Mouse (Mus musculus): ENCODE measurements around the gene Hscb. TPM values are rescaled to one million over a fixed set of nuclear protein-coding genes. Genes with fewer than 3 reads are reported as not detected.
"Not testable (repeated sequence)": the region's sequence is repeated elsewhere in the genome, so short reads cannot be mapped to it uniquely, and the experiment has no call there.

Gene Hscb
- total RNA-seq, 2 experiments from 2014 or later = 12.3 to 14.1 TPM

DNA sequence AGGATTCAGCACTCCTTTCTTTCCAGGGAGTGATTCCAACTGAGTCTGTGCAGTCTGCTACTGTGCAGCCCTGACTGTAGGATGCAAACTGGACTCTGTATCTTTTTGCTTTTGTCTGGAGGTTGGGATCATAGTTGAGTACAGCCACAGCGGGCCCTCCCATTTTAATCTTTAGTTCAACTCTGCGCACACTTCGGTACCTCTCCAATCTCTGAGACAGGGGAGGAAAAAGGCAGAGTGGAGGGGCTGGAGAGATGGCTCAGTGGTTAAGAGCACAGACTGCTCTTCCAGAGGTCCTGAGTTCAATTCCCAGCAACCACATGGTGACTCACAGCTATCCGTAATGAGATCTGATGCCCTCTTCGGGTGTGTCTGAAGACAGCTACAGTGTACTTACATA is 1.6 kb downstream of the Hscb start:
- DNase-seq = not testable (repeated sequence)
- intact Hi-C loops (cut with DNase I) = loop anchor here (5.0 kb wide), 2 partner anchors 51 to 419 kb away; no protein-coding TSS in a partner anchor

DNA sequence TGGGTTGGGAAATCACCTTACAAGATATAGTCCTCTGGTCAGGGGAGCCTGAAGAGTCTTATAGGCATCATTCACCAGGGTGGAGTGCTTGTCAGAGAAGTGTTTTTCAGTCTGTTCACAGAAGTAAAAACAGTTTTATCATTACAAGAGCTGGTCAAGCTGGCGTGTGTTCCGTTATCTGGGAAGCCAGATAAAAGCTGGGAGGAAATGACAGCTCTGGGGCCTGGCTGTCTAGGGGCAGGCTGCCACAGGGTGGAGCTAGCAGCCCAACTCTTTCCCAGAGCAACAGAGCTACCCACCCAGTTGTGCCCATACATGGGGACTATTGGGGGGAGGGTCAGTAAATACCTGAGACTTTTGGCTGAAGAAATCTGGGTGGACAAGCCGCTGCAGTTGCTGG is 3.6 kb downstream of the Hscb start:
- DNase-seq = peak in 1 of 2 experiments; percentile 35
- intact Hi-C loops (cut with DNase I) = loop anchor here (5.0 kb wide), 2 partner anchors 49 to 421 kb away; no protein-coding TSS in a partner anchor

DNA sequence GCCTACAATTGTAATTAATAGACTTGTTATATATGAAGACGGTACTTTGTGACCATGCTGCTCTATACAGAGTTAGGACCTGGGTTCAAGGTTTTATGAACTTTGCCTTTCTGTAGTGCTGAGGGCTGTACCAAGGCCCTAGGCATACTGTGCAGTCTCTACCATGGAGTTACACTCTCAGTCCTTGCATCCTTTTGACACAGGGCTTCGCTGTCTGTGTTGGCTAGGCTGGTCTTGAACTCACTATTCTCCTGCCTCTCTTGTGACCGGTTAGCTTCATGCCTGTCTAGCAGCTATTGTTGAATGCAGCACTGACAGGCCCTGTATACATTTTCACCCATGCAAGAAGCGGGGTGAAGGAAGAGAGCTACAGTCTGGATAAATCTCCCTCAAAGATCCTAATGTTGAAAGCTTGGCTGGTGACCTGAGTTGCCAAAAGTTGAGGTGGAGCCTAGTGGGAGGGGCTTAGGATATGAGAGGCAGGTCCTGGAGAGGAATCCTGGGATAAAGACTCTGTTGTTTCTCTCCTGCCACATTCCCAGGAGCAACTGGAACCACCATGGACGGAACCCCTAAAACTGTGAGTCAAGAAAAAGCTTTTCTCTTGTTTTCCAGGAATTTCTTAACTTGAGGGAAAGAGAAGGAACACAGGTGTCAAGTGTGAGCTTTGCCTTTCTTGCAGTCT is 8.4 kb downstream of the Hscb start:
- no peak for DNase-seq
- intact Hi-C loops (cut with DNase I) = no loop called here

DNA sequence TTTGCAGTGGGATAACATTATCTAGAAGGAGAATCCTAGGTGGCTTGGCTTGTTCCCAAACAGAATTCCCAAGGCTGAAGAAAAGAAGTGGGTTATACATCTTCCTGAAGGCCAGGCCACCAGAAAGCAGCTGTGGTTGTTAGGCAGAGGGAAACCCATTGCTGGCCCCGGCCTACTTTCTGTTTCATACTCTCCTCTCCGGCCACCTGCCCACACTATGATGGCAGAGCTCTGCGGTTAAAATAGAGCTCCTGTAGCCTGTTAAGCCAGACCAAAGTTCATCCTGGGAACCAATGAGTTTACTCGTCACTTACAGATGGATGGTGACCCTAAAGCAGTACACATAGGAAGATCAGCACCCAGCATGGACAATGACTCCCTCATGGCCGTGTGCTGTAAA is 12.0 kb downstream of the Hscb start:
- no peak for DNase-seq
- intact Hi-C loops (cut with DNase I) = no loop called here

DNA sequence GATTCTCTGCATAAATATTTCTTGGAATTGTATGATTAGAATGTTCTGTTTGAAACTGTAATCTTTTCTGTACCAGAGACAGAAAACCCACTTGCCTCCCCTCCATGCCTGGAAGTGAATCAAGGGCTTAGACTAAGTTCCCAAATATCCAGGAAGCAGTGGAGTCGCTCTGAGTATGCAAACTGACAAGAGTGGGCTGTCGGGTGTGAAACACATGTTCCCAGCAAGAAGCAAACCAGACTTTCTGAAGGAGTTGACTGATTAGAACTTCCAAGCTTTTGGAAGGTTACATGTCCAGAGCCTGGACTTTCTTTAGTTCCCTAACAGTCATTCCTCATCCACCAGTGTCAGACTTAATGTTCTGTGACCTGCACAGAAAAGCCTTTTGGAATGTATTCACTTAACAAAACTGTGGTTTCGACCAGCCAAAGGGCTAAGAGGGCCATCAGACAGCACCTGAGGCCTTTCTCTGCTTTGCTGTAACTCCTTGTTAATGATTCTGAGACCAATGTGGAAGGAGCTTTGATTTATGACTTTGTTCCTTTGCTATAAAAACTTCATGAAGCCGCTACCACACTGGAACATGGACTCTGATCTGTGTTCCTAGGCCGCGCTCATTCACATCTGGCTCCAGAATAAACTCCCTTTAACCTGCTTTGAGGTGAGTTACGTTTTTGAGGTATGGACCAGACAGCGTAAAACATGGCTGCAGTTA is 12.6 kb downstream of the Hscb start:
- DNase-seq = no peak
- intact Hi-C loops (cut with DNase I) = no loop called here

DNA sequence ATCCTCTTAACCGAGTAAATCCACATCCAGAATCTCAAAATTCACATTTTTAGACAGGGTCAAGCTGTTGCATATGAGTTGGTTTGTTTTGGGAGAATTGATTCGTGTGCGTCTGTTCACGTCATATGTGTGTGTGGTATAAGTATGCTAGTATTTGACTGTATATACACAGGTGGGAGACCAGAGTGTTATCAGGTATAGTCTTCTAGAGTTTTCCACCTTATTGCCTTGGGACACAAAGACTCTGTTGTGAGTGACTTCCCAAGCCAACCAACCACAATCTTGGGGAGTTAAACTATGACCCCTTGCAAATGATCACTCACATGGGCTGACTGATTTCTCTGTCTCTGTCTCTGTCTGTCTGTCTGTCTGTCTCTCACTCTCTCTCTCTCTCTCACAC is 15.2 kb downstream of the Hscb start:
- intact Hi-C loops (cut with DNase I) = no loop called here
- no peak for DNase-seq

DNA sequence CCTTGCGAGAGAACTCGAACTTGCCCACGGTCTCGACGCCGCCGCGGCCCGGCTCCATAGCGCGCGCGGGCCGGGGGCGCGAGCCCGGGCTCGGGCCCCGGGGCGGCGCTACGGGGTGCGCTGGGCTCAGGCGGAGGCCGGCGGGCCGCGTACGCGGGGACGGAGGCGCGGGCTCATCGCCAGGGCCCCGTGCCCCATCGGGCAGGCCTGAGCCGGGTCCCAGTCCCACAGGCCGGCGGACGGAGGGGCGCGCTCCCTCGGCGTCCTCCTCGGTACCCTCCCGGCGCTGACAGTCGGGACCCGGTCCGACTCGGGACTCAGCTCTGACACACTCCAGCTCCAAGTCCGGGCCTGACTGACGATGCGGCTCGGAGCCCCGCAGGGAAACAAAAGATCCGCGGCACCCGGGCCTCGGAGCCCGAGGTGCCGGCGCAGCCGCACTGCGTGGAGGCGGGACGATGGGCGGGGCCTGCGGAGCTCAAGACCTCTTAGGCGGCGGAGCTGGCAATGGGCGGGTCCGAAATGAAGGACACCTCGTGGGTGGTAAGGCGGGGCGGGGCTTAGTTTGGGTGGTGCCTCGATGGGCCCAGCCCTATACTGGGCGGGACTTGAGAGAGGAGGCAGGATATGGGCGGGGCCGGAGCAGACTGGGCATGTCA is 29.8 kb downstream of the Hscb start, which contains the start of gene Ulk1:
Gene Ulk1, minus strand, starts transcription at position 431 of the 659 bp plus-strand sequence.
- peak; percentile 99 to 100 for DNase-seq
- intact Hi-C loops (cut with DNase I) = loop anchor here (5.0 kb wide), 1 partner anchor 37 kb away; the partner anchor contains the start of gene Ep400

DNA sequence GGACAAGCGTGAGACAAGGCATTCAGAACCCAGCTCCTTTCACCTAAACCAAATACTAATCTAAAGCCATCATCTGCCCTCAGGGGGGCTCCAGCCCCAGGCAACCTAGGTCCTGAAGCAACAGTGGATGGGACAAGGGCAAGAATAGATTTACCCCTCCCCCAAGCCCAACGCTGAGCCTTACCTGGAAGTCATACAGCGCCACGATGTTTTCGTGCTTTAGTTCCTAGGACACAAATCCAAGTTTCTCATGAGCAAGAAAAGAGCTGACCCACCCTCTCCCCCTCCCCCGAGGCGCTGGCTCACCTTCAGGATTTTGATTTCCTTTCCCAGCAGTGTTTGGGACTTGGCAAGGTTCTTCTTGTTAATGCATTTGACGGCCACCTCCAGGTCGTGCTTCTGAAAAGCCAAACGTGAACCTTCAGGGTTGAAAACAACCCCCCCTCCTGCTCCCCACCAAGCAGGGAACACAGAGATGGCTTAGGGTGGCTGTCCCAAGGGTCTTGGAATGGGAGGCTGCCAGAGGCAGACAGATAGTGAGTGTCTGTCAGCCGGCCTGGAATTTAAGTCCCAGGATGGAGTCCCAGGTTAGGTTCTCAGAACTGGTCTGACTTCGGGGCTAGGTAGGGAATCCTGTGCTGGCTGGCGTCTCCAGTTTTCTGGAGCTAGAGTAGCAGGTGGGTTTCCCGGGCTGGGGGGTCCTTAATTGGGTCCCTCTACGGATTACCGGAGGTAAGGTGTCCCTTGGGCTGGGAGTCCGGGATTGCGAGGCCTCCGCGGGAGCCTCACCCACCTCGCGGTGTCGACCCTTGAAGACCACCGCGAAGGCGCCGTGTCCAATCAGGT is 30.5 kb downstream of the Hscb start:
- DNase-seq = peak in 1 of 2 experiments; percentile 49
- intact Hi-C loops (cut with DNase I) = loop anchor here (5.0 kb wide), 1 partner anchor 37 kb away; the partner anchor contains the start of gene Ep400

DNA sequence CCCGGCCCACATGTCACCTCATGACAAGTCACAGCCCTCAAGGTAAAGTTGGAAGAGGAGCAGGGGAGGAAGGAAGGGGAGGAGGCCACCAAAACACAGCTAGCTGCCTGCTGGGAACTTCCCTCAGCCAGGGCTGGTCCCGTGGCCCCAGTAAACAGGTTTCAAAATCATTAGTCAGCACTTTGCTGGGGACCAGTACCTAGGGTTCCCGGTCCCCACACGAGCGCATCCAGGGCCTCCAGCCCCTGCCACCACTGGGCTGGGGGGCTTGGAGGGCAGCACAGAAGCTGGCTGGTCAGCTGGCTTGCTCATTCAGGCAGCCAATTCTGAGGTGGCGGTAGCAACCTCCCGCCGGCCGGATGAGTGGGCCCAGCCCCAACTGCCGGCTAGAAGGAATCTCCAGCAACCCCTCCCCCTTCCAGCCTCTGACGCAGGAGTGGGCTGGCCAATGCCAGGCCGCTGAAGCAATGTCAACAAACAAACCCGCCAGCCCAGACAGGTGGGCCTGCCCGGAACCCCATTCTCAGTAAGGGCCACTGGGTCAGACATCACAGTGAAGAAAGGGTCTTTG is 31.4 kb downstream of the Hscb start:
- intact Hi-C loops (cut with DNase I) = loop anchor here (5.0 kb wide), 1 partner anchor 36 kb away; the partner anchor contains the start of gene Ep400
- peak; percentile 83 to 87 for DNase-seq

DNA sequence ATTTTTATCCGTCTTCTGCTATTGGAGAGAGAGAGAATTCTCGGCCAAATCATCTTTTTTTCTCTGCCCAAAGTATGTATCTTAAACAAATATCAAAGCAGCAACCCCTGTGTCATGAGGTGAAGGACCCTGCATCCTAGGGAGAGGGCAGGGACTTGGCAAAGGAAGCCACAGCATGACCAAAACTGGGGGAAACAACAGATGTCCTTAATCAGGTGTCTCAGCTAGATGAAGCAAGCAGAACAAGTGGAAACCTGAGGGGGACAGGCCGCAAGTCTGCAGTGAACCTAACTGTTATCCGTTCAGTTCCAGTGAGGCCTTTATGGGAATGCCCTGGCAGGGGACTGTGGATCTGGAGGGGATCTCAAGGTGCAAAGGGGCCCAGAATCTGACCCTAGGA is 32.1 kb downstream of the Hscb start:
- no peak for DNase-seq
- intact Hi-C loops (cut with DNase I) = loop anchor here (5.0 kb wide), 1 partner anchor 35 kb away; the partner anchor contains the start of gene Ep400

DNA sequence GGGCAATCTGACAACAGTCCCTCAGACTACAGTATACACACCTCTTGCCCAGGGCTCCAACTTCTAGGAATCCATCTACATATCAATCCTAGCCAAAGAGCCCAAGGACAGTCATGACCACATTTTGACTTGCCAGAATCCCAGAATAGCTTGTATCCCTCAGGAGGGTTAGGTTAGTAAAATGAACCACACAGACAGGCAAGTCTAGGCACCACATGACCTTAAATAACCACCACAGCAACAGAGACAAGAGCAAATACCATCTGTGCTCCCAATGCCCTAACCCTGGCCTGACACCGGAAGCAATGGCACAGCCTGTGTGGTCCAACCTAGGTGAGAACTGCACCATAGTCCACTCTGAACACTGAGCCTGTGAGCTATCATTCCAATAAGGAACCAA is 32.9 kb downstream of the Hscb start:
- DNase-seq = no peak
- intact Hi-C loops (cut with DNase I) = loop anchor here (5.0 kb wide), 1 partner anchor 34 kb away; the partner anchor contains the start of gene Ep400

DNA sequence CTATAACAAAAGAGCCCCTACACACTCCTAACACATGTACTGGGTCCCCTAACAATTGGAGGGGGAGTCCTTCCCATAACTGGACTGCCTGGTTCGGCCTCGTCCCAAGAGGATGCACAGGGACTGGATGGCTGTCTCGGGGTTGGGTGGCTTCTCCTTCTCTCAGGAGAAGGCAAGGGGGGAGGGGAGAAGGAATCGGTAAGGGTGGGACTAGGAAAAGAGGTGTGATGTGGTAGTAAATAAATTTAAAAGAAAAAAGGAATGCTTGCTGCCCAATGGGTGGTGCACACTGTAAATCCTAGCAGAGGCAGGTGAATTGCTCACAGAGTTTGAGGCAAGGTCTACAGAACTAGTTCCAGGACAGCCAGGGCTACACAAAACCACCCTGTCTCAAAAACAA is 33.4 kb downstream of the Hscb start:
- DNase-seq = no peak
- intact Hi-C loops (cut with DNase I) = loop anchor here (5.0 kb wide), 1 partner anchor 34 kb away; the partner anchor contains the start of gene Ep400

DNA sequence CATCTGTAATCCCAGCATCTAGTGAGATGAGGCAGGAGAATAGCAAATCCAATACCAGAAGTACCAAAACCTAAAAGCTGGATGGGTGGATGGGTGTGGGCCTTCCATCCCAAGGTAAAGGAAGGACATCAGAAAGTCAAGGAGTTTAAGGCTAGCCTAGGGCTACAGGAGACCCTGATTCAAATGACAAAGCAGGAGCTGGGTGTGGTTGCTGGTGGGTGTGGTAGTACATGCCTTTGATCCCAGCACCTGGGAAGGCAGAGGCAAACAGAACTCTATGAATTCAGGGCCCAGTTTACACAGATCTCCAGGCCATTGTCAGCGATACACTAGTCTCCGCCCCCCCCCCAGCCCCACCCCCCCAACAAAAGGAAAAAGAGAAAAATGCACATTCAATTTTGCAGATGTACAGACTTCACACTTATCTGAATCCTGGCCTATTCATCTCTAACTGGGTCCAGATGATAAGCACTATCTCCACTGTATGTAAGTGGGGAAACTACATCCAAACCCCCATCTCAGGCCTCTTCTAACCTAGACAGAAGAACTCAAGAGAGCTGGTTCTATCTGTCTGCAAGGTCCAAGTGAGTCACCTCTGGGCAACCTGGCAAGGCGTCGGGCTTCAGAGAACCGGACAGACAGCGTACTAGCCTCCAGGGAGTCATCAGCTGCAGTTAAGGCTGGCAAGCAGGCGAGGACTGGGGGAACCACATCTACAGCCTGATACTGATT is 35.4 kb downstream of the Hscb start:
- intact Hi-C loops (cut with DNase I) = no loop called here
- no peak for DNase-seq

DNA sequence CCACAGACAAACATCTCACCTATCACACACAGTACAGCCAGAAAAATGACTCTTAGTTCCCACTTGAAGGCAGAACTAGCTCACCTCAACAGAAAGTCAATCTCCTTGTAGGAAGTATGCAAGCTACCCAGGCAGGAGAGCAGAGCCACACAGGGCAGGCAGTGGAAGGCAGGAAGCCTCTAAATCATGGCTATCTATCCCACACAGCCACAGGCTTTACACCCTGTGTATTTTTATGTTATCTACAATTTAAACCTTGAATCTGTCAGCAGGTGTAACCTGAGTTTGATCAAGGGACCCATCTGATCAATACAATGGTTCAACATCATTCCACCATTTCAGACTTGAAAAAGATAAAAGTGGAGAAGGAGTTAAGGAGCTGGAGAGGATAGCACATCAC is 36.8 kb downstream of the Hscb start:
- no peak for DNase-seq
- intact Hi-C loops (cut with DNase I) = no loop called here

DNA sequence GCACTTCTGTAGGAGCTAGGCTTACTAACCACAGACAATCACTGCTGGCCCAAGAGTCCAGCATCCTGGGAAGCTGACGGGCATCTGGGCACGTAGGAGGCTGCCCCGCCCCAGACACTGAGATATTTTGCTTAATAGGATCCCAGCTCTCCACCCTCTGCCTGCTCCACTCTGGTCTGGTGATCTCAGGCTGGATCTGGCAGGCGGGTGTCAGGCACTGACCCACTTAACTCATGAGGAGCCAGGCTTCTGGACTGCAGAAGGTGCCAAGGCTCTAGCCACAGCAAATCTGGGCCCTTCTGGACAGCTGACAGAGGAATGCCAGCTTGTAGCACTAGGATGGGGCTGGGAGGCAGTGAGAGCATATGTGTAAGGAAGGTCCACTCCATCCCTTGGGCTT is 37.4 kb downstream of the Hscb start:
- intact Hi-C loops (cut with DNase I) = no loop called here
- DNase-seq = no peak

DNA sequence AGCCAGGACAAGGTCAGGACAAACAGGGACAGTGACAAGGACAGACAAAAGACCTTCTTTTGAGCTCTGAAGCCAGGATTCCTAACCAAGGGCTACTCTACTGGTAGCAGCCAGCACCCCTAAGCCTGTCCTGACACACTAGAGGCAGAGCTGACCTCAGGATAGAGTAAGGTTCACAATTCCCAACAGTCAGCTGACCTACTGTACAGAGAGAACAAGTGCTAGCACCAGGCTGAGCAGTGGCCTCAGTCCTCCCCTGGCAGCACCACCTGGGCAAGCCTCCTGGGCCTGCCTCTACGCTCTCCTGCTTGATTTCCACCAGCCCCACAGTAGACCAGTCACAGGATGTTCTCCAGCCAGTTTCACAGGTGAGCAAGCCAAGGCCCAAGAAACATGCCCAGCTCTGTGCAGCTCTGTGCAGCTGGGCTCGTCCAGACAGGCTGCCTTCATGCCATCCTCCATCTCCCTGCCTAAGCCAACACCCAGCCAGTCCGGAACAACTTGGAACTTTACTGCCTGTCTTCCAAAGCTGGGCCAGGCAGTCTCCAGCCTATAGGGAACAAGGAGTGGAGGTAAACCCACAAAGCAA is 38.4 kb downstream of the Hscb start:
- DNase-seq = no peak
- intact Hi-C loops (cut with DNase I) = no loop called here

DNA sequence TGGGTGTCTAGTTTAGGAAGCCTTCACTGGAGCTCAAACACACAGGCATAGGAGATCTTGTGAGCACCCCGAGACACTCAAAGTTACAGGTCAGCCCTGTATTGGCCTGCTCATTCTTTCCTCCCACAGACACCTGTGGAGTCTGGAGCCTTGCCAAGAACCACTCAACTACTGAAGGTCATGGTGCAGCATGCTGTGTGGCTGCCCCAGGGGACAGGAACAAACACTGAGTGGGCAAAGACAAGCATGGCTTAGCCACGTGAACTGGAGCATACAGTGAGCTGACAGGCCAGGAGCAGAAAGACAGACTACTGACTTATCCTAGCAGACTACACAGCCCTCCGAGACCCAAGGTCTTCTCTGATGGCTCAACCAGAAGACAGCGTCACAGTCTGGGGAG is 41.9 kb downstream of the Hscb start:
- intact Hi-C loops (cut with DNase I) = no loop called here

DNA sequence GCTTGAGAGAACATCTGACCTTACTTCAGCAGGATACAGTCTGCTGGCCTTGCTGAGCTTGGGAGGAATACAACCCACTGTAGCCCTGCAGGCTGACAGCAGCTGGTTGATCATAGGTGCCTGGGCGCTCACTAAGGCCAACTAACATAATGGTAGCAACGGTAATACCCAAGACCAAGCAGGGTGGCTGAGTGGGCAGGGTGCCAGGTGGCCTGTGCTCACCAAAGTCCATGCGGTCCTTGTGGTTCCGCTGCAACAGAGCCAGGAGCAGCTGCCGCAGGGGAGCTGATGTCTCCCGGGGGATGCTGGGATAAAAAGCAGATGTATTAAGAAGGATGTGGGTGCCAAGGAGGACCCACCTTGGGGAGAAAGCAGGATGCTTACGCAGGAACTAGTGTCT is 45.2 kb downstream of the Hscb start:
- intact Hi-C loops (cut with DNase I) = no loop called here
- no peak for DNase-seq

More for the DNA sequence above, 41.9 kb downstream of the Hscb start:
- DNase-seq = no peak

DNA sequence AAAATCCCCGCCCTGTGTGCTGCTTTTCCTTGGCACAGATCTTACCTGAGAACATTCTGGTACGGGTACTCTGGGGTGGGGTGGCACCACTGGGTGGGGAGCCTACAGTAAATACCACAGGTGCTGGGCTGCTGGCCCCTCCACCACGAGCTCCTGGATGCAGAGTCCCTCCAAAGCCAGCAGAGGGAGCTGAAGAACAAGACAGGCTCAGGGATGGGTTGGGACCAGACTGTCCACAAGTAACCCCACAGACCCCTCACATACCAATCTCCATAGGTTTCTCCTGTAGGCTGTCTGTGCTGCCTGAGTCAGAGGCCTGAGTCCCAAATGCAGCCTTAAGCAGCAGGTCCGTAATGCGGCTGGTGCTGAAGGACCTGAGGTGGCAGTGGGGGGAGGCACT is 50.9 kb downstream of the Hscb start:
- intact Hi-C loops (cut with DNase I) = loop anchor here (5.0 kb wide), 3 partner anchors 49 to 424 kb away; partner anchors contain the start of genes Chek2 and Hscb
- DNase-seq = no peak
